Mouse (Mus musculus): Measurements from ENCODE around the gene Drc3.

Gene Drc3

DNA sequence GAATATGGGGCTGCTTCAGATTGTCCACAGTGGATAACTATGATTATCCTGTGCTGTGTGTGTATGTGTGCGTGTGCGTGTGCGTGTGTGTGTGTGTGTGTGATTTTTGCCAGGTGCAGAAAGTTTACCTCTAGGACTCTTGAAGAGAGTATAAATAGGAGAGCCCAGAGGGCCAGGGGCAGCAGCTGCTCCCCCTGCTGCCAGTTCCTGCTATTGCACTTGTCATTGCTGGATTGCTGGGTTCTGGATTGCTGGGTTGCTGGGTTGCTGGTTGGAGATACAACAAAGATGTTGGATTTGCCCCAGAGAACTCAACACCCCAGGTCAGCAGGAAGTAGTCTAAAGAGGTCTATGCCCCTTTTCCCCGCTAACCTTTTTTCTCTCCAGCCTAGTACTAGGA lies 14.8 kb upstream of the Drc3 start:
- DNase-seq: peak; percentile 57 to 65

DNA sequence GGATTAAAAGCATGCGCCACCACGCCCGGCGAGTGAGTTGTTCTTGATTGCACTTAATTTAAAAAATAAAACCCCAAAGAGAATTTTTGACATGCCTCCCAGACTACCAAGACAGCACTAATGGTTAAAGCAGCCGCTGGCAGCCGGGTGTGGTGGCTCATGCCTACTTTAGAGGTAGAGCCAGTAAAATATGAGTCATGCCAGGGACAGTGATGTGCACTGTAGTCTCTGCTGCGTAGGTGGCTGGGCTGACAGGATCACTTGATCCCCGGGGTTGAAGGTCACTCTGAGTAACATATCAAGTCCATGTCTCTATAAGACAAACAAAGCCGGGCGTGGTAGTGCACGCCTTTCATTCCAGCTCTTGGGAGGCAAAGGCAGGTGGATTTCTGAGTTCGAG lies 13.8 kb upstream of the Drc3 start:
- no peak for DNase-seq

DNA sequence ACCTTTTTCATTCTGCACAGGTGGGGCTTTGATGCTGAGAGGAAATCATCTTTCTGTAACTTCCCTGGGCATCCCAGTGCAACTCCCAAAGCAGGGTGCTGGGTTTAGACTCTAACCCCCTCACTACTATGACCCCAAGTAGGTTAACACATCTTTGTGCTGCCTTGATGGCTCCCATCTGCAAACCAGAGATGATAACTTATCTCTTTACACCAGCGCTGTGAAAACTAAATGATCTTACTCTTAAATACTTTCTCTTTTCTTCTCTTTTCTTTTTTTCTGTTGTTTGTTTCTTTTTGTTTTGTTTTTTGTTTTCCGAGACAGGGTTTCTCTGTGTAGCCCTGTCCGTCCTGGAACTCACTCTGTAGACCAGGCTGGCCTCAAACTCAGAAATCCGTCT lies 7.3 kb upstream of the Drc3 start:
- DNase-seq: no peak

DNA sequence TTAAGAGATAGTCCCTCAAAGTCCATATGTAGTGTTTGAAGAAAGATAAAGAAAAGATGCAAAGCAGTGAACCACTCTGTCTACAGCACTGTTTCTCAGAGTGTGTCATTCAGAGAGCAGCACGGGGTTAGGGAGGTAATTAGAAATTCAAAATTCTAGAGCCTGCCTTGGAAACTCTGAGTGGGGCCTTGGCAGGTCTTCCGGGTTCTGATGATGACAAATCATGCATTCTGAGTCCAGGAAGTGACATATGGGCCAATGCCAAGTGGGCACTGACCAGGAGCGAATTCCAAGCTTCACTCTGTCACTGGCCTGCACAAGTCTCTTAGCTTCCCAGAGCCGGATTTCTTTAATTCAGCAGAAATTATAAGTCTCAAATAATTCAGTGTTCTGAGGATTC lies 6.6 kb upstream of the Drc3 start:
- DNase-seq: peak; percentile 59 to 67

DNA sequence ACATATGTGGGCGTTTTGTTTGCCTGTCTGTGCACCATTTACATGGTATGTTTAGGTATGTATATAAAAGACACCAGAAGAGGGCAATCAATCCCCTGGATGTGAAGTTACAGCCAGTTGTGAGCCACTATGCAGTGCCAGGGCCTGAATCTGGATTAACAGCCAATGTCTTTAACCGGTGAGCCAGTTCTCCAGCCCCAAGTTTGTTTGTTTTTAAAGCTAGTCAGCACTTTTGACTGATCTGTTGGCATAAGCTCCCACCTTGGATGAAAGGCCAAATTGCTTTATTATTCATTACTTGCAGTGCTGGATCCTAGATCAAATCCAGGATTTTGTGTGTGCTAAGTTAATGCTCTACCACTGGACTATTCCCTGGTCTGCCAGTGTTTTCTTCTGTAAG lies 1.7 kb upstream of the Drc3 start:
- no peak for DNase-seq

DNA sequence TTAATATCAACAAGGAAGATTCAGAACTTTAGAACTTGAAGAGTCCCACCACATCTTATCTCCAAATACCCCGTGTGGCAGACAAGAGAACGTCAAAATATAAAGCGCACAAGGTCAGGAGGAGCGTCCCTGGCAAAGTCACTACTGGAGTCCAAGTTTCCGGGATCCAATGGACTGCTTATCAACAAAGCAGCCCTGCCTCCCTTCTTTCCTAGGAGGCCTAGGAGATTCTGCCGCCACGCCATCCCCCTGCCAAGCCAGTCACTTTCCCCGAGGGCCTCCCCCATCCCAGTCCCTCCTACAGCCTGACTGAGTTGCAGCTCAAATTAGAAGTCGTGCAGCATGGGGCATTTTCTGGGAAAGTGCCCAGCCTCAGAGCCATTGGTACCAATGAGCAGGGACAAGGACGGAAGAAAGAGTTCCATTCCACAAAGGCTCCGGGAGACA lies 1.2 kb upstream of the Drc3 start:
- peak in 1 of 2 experiments; percentile 20 for DNase-seq

DNA sequence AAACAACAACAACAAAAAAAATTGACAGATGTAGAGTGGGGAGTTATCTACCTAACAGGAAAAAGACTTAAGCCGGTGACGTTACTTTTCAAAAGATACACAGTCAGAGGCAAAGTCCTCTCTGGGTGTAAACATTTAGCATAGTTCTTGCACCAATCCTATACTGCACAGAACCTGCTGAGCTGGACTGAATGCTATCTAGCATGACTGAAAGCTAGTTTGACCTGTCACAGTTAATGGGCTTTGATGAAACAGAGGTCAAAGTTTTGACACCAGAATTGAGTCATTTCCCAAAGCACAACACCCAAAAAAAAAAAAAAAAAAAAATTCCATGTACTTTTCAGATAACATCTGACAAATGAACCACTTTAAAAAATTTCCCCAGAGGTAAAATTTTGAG lies 2.8 kb downstream of the Drc3 start:
- no peak for DNase-seq

DNA sequence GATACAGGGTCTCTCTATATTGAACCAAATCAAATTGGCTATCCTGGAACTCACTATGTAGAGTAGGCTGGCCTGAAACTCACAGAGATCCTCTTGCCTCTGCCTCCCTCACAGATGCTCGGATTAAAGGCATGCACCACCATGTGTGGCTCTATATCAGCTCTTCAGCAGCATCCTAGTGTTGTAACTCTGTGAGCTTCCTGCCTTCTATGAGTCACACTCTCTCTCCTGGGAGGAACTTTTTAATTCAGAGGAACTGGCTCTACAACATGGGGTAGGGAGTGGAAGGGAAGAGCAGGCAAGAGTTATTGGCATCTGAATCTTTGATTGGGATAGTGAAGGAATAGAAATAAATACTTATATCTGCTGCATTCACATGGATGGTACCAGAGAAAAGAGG lies 4.0 kb downstream of the Drc3 start:
- no peak for DNase-seq

DNA sequence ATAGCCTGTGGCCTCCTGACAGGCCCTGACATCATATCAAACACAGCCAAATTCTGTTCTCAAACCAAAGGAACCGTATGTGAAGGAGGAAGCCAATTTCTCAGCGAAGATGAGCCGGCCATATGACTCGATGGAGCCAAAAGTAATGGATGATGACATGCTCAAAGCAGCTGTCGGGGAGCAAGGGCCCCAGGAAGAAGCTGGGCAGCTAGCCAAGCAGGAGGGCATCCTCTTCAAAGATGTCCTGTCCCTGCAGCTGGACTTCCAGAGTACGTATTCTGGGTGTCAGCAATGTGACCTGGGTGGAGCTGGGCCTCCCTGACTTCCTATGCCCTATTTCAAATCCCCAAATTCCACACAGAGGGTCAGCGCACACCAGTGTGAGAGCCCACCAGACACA lies 5.4 kb downstream of the Drc3 start:
- no peak for DNase-seq

DNA sequence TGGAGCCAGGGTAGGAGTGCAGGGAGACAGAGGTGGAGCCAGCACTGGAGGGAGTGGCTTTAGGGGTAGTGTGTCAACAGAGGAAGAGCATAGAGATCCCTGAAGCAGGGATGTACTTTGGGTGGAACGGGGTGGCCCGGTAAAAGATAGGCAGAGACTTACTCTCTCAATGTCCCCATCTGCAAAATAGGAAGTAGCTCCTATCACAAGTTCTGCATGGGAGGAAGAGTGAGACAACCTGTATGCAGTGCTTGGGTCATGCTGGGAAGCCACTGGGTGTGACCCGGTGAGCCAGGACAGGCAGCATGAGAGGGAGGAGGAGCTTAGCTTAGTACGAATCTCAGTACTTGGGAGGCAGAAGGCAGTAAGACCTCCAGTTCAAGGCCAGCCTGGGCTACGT lies 6.0 kb downstream of the Drc3 start:
- no peak for DNase-seq

DNA sequence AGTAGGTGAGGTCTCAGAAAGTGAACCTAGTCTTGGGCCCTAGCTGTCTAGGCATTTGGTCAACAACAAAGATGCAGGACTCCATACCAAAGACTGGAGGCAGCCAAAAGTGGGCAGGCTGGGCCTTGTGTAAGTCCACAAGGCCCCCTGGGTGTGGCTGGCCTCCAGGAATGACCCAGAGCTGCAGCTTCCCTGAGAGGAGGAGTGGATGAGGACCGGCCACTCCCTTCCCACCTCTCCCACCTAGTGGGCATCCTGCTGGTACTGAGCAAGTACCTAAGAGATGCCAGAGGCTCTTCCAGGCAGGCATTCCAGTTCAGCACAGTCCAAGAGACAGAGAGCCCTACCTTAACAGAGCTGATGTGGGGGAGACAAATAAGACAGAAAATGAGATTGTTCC lies 6.8 kb downstream of the Drc3 start:
- DNase-seq: no peak

DNA sequence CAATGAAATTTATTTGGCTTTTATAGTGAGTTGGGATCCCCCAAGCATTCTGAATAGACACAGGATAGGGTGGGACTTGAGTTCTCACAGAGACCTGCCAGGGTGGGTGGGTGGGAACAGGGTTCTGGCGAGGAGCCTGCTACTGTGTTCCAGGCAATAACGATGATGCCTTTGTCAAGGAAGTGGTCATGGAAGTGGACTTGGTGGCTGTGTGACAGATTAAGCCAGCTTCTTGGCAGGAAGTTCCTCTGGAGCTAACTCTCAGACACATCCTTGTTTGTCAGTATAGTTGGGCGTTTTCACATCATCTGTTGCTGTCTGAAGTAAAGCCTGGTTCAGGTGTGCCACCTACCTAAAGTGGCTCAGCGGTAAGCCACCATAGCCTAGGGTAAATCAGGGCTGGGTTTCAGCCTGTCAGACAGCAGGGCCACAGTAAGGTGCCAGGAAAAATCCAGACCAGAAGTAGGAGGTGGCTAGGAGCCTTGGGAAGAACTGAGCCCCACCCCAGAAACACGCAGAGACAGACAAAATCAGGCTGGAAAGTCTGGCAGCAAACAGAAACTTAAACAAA lies 7.6 kb downstream of the Drc3 start:
- DNase-seq: peak; percentile 25 to 32

DNA sequence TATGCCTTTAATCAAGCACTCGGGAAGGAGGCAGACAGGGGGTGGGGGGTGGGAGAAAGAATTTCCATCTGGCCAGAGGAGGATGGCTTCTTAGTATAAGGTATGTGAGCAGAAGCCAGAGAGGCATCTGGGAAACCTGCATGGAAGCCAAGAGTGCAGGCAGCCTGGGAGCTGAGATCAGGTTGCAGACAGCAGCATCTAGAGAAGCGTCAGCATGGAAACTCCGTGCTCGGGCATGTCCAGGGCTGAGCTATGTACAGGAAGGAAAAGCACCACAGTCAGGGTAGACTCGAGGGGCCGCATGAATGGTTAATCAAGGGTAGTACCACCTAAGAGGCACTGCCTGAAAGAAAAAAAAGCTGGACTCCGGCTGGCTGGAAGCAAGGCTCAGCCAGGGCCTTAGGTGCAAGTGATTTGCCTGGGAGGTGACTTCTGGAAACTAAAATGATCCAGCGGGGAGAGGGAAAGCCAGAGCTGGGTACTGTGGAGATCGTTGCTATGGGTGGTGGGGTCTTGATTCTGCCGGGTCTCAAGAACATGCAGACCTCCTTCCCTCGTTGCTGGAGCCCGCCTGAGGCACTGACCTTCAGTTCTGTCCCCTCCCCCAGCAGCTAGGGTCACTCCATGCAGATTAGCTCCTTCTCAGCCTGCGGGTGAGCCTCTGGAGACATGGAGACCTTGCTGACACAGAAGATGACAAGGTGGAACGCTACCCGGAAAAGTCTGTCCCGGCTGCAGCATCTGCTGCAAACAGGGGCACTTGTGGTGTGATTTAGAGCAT lies 13.3 kb downstream of the Drc3 start:
- DNase-seq: no peak

DNA sequence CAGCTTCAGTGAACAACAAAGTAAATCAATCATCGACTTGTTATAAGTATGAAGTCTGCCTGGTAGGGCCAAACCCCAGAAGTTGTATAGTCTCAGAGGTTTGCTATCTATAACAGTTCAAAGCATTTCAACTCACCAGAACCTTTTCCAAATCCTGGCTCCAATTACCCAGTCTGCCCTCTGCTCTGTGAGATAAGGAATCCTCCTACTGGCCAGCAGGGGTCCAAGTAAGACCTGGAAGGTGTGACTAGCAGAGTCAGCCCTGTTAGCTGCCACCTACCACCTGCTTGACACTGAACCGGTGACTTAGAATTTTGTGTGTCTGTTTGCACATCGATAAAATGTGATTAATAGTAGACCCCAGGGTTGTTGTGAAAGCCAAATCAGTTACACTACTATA lies 14.1 kb downstream of the Drc3 start:
- DNase-seq: no peak

DNA sequence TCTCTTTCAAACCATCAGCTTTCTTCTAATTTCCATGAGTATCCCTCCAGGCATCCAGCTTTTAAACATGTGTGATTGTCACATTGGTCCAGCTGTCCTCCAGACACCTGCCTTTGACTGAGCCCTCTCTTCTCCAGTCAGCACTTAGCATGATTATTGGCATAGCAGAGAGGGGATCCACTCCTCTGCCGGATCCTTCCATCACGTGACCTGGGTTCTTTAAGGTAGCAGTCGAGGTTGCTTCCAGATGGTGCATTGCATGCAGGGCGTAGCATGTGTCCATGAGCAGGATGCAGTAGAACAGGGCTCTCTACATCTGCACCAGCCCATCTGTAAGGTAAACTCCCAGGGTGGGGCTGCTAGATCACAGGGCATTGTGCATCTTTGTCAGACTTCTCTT lies 15.8 kb downstream of the Drc3 start:
- no peak for DNase-seq

DNA sequence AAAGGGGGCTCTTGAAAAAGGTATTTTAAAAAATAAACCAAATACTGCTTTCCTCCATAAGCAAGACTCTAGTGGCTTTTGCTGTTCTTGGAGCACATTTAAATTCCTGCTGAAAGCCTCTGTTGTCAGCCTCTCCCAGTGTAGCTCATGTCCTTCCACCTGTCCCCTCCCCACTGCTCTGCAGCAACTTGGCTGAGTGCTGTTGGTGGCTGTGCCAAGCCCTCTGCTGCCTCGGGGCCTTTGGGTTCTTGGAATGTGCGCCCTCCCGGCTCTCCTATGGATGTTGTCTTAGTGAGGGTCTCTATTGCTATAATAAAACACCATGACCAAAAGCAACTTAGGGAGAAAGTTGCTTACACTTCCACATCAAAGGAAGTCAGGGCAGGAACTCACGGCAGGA lies 16.3 kb downstream of the Drc3 start:
- no peak for DNase-seq

DNA sequence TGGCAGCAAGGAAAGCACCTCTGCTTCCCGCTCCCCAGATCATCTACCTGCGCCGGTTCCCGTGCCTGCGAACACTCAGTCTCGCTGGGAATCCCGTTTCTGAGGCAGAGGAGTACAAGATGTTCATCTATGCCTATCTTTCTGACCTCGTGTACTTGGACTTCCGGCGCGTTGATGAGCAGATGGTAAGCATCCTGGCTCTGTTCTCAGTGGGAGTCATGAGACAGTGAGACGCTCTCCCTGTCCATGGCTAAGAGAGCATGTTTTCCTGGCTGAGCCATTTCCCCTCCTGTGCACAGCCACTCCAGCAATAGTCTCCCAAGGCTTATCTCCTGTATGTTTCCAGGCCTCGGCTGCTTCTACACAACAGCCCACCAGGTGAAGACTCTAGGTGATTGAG lies 17.3 kb downstream of the Drc3 start:
- DNase-seq: no peak

DNA sequence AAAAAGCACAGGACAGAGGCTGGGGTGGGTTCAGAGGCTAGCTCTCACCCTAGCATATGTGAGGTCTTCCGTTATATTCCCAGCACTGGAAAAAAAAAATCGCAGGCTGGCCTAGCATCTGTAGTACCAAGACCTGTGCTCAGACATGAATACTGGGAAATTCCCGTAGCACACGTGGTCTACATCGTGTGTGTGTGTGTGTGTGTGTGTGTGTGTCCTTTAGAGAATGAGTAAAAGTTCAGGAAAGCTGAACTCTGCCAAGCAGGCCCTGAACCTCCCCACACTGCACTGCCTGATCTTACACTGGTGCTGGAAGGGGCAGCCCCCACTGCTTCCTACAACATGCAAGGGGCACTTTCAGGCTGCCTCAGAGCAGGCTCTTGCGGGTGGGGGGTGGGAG lies 21.4 kb downstream of the Drc3 start:
- no peak for DNase-seq

DNA sequence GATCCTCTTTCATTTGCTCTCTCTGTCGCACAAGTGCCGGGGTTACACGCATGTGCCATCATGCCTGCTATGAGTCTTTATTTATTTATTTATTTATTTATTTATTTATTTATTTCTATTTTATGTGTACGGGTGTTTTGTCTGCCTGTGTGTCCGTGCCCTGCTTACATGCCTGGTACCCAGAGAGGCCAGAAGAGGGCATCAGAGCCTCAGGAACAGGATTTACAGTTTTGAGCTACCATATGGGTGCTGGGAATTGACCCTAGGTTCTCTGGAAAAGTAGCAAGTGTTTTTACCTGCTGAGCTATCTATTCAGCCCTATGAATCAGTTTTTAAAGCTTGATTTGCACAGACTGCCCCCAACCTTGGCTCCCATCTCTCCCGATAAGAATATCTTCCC lies 30.4 kb downstream of the Drc3 start:
- DNase-seq: no peak

DNA sequence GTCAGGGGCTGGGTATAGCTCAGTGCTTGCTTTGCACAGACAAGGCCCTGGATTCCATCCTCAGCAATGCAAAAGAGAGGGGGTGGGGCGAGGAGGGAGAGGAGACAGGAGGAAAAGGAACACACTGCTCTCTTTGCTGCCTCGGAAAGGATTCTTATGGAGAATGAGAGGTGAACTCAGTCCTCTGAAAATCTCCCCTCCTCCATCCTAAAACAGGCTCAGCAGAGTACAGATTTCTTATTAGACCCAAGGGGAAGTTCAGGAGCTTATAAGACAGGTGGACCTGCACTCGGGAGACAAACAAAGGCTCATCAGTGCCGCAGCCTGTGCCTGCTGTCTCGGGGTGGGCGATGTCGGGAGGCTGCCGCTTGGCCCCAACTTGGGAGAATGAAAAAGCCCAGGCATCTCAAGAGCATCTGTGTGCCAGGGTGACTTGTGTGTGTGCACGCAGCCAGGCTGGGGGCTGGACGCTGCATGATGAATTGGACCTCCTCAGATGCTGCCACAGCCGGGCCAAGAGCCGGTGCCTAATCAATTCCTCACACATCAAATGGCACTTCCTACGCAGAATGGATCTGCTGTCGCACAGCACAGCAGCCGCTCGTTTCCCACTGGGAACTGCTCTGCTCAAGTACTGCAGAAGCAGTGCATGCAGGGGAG lies 31.8 kb downstream of the Drc3 start:
- DNase-seq: no peak

DNA sequence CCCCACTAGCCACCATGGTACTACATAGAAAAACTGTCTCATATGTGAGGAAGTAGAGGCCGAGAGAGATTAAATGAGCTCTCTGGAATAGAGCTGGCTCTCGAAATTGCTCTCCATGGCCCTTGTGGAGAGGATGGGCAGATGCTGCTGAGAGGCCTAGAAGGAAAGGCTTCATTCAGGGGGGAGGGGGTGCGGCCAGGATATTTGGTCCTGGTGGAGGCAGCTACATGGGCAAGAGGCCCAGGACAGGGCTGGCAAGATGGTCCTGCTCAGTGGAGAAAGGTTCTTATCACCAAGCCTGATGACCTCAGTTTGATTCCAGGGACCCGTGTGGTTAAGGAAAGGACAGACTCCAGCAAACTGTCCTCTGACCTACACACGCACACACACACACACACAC lies 32.8 kb downstream of the Drc3 start:
- no peak for DNase-seq

DNA sequence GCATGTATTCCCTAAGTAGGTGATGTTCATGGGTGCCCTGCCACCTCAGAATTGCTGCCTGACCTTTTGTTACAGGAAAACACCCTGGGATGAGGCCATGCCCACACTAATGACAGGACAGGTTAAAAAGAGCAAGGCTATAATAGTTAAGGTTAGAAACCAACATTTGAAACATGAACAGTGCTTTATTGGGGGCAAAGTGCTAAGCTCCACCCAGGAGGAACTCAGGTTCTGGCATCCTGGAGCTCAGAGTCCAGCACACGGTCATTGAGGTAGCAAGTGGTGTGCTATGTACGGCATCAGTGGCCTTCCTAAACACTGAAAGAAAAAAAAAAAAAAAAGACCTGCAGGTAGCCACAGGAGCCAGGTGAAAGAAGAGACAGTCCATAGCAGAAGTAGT lies 34.8 kb downstream of the Drc3 start:
- no peak for DNase-seq

DNA sequence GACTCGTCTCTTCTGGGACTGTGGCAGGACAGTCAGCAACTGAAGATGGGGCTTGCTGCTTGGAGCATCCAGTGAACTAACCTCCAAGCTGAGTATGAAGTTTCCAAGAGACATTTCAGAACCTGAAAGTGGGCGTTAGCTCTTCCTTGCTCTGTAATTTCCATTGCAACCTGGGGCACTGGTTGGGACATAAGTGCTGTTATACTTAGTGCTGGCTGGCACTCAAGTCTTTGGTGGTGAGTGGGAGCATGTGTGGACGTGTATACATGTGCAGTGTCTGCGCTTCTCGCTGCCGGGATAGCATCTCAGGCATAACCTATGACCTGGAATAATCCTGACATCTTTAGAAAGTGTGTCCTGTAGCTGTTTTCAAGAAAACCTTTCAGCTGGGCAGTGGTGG lies 38.2 kb downstream of the Drc3 start:
- DNase-seq: no peak

DNA sequence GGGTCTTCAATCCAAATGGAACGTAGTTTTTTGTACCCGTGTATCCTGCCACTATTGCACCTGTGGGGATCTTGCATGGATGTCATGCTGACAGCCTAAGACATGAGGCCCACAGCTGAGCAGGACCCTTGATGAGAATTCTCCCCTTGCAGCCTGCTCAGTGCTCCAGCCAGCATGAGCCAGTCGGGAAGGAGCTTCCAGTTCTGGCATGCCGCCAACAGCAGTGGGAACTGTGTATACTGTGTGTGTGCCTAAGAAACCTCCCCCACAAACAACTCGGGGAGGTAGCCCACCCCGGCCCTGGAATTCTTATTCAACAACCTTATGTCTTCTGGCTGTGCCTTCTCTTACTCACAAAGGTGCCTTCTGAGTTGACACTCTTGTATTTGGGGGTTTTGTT lies 43.4 kb downstream of the Drc3 start:
- DNase-seq: peak in 1 of 2 experiments; percentile 10

DNA sequence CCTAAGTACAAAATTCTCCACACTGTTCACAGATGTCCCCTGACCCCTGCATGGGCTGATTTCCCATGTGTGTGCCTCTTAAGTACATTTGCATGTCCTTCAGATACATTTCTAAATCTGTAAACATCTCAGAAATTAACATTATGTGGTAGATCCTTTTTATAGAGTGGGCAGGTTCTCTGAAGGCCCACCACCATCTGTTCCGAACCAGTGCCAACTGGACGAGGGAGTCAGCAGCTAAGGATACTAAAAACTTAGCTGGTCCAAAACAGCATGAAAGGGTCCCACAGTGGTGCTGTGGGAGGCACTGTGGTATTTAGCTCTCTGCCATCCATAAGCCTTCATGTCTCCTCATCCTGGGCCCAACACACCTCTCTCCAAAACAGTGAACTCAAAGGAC lies 44.0 kb downstream of the Drc3 start:
- DNase-seq: no peak
